Mouse (Mus musculus): ENCODE measurements at regions not wholly inside any gene's neighbourhood (a gene's known extent, or its start where the extent isn't known, plus 50 kb on each side); places are given as distances from the start of the nearest gene placed in this dataset.

DNA sequence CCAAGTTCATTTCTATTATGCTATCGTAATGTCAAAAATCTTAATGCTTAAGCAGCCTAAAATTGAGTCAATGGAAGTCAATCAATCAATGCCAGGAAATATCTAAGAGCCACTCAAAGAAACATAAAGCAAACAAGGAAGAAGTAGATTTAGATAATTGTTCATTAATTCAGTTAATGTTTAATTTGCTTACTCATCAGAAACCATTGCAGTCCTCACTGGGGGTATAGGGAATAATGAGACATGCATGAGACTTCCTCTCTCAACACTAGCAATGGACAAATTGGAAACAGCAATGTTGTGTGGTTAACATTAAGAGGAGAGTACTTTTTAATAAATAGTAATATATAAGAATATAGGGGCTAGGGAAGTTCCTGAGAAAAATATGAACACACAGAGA lies 209.9 kb downstream of the Etaa1 start:
- no peak for DNase-seq (ENCODE audit: low spot score)

DNA sequence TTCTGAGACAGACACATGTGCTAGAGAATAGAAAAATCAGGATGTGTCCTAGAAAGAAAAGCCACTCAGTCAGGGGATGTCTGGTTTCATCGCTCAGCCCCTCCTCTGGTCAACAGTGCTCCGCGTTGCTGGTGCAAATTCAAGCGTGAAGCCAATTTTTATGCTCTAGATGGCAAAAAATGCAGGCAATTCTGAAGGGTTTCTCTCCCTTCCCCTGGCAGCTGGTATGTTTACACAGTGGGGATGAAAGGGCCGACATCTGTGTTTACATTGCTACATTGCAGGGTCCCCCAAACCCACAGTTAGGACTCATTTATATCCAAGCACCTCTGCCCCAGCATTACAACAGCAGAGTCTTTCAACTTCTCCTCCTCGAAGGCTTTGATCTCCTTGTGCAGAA lies 203.3 kb downstream of the Etaa1 start:
- no peak for DNase-seq (ENCODE audit: low spot score)

DNA sequence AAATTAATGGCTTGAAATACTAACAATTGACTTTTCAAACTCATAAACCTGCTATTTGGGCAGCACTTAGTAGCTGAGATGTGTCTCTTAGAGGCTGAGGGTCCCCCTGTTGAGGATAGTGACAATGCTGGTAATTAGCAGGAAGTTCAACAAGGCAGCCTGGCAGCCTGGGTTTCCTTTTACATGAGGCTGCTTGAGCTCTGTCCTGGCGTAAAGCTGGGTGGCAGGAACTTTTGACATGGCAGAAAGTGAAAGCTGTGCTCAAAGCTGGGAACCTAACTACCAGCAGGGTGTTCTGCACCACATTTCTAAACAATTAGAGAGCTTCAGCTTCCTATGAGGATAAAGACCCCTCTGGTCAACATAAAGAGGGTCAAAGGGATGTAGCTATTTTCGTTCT lies 194.5 kb downstream of the Etaa1 start:
- DNase-seq (ENCODE audit: low spot score) = no peak

DNA sequence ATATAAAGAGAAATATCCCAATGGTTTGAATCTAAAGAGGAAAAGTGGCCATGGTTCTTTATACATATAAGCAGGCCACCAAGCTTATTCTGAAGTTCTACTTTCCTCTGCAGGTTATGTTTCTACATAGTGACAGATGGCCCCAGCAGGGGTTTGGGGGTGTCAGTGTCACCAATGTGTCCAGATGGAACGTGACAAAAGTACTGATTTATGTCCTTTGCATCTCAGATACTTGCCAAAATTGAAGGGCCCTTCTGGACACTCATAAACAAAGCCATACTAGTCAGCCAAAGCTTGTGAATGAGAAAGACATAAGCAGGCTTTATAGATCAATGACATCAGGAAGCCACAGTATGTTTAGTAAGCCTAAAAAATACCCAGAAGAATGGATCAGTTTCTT lies 190.3 kb downstream of the Etaa1 start:
- DNase-seq (ENCODE audit: low spot score) = no peak

DNA sequence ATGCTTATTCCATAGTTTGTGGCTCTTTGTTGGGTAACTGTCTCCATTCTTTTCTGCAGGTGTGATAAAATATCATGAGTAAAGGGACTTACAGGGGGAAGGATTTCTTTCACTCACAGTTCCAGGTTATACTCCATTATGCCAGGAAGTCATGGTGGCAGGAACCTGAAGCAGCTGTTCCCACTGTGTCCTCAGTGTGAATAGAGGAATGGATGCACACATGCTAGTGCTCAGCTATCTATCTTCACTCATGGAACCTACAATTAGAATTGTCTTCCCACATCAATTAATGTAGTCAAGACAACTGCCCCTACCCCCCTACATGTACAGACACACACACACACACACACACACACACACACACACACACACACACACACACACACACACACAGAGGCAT lies 189.5 kb downstream of the Etaa1 start:
- no peak for DNase-seq (ENCODE audit: low spot score)

DNA sequence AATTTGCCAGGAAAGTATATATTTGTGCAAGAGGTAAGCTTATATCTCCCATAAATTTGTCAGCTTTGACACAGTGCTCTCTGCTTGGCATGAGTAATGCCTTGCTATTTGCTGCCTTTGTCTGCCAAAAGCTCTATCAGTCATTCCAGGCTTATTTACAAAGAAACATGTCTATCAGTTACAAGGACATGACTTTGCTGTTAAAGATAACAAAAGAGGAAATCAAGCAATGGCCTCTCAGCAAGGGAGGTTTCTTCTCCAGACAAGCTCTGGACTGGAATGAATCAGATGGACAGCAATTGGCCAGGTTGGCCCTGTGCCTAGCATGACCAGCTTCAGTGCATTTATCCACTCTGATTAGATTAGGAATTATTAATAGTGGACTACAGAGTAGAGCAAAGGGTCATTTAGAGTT lies 185.3 kb downstream of the Etaa1 start:
- DNase-seq (ENCODE audit: low spot score) = peak; percentile 16

DNA sequence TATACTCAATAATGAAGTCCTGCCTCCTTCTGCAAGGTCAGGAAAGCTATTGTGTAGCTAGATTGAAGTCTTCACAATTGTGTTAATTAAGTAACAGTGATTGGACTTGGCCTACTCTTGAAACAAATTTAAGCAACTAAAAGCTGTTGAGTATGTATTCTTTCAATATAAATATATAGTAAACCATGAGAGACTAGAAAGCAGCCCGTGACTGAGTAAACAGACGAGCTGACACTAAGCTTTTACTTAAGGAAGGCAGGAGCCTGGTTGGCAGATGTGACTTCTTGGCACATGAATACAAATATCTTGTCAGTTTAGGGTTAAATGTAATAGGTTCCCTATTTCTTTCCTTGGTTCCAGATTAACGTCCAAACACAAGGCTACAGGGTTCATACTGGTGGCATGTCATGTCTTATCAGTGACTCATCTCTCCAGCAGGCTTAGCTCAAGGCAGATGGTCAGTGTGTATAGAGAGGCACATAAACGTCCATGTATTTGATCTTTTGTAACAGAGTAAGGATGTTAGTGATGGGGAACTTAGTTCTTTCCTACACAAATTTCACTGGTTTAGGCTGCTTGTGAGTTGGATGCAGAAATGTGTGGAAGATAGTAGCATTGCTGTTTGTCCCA lies 184.7 kb downstream of the Etaa1 start:
- no peak for DNase-seq (ENCODE audit: low spot score)

DNA sequence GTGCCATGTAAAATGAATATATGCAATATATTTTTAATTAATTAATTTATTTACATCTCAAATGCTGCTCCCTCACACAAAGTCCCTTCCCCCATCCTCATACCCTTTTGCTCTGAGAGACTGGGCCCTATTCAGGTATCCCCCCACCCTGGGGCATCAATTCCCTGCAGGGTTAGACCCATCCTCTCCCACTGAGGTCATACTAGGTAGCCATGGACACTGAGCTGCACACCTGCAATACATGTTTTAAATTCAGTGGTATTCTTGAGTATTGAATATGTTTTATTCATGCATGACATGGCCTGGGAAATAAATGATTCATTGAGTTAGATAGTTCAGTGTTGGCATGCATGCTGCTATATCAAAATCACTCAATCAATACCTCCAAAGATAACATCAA lies 156.0 kb downstream of the Etaa1 start:
- no peak for DNase-seq (ENCODE audit: low spot score)

DNA sequence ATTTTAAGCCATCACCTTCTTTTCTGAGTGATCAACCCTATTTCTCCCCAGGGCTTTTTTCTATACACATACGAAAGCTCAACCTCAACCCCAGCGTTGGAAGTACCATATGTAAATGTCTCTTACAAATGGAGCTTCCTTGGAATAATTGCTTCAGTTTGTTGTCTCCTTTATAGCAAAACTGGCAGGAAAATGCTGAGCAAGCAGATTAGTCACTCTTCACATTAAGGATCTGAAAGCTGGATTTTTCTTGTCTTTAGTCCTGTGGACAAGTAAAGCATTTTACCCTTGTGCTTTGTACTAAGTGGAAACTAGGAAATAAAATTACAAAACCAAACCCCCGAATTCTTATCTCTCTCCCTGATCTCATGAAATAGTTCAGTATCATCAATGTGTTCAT lies 145.8 kb downstream of the Etaa1 start:
- no peak for DNase-seq (ENCODE audit: low spot score)

DNA sequence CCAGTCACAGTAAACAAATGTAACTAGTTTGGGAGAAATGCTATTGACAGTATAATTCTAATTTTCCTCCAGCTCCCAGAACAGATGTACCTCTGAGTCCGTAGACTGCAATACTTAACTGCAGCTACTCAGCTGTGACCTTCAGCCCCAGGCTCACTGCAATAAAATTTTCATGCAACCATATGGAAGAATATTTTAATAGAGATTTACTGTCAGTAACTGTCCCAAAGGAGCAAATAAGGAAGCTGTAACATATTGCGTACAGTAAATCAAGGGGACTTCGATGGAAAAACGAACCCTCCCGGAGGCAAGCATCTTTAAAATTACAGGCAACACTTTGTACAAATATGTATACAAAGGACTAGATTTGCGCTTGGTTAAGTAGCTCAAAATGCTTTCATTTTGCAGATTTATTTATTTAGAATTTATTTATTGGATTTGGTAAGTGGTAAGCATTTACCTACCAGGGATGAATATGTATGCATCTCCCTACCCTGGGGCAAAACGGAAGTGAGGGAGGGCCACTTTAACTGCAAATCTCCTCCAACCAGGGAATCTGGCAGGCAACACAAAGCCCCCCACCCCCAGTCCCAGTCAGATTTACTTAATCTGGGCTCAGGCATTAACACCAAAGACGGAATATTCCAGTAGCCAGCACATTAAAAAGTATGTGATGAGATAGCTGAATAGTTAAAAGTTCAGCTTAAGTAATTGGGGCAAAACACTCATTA lies 141.7 kb downstream of the Etaa1 start:
- no peak for DNase-seq (ENCODE audit: low spot score)

DNA sequence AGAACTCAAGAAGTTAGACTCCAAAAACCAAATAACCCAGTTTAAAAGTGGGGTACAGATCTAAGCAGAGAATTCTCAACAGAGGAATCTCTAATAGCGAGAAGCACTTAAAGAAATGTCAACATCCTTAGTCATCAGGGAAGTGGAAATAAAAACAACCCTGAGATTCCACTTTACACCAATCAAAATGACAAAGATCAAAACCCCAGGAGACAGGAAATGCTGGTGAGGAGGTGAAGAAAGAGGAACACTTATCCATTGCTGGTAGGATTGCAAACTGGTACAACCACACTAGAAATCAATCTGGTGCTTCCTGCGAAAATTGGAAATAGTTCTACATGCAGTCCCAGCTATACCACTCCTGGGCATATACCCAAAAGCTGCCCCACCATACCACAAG lies 111.0 kb downstream of the Etaa1 start:
- no peak for DNase-seq (ENCODE audit: low spot score)

DNA sequence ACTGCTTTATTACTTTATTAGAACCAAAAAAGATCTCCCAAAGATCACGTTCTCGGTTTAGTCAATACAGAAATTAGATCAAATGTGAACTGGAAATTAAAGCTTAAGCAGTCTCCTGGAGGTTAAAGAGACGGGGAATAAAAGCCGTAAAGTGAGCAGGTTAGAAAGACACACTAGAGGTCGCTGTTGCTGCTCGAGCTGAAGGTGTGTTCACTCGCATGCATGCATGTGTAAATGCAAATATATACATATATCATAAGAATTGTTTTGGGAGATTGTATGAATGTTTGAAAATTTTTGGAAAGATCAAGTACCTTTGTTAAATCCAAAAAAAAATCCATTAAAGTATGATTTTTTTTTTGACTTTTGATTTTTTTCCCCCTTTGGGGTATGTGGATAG lies 101.3 kb downstream of the Etaa1 start:
- DNase-seq (ENCODE audit: low spot score) = no peak

DNA sequence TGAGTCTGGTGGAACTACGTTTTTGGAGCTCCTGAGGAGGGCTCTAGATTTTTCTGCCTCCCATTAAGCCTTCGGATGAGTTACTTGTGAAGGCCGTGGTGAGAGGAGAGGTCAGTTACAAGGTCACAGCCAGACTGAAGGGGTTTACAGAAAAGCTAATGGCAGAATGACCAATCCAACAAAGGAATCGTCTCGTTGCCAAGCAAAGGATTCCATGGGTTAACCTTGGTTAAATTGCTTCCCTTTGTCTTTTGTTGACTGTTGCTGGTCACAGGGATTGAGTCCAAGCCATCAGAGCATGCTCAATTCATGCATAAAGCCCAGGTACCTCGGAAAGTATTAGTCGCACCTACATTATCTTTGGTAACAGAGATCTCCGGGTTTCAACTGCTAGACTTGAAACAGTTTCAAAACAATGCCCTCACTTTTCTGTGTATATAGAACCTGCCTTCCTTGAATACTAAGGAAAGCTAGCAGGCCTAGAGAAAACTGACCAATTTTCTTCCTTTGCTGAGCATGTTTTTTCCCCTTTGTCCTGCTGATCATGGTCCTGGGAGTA lies 100.3 kb downstream of the Etaa1 start:
- no peak for DNase-seq (ENCODE audit: low spot score)

DNA sequence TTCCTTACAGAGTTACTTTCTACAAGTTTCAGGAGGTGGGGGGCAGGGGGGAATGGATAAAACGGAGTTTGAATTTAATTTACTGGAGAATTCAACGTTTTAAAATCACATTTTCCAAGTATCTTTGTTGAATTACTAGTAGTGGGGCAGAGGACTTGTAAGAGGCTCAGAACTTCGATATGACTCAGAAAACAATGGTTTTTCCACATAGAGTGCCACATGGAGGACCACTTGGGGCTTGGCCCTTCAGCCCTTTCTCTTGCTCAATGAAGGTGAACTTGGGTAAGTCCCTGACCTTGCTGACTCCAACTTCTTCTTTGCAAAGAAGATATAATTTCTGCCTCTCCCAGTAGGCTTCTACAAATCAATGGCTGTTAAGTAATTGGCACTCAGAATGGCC lies 99.8 kb downstream of the Etaa1 start:
- DNase-seq (ENCODE audit: low spot score) = no peak

DNA sequence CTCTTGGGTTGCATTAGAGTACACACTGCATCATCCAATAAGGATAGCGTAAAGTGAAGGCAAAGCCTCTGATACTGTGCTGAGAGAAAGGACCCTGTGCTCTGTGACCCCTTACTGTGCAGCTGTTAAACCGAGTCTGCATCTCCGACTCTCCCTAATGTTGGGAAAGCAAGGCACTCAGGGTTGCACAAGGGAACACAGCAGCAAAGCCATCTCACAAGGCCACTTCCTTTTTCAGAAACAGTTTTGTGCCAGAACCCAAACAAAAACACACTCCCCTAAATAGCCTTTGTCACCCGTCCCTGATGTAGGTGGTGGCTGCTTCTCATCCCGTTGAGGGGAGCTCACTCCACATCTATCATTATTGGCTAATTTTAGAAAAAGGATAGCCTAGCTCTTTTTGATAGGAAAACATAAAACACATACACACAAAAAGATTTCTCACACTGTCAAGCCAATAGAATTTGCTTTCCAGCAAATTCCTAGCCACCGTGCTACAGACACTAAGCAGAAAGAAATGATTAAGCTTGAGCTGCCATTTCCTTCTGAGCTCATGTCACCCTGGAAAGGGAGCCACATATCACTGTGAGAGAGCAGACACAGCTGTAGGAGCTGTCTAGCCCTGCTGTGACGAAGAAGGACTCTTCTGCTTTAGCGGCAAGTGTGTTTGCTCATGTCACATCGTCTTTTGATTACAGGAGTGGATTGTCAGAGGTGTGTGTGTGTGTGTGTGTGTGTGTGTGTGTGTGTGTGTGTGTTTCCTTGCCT lies 94.1 kb downstream of the Etaa1 start:
- DNase-seq (ENCODE audit: low spot score) = peak; percentile 6

DNA sequence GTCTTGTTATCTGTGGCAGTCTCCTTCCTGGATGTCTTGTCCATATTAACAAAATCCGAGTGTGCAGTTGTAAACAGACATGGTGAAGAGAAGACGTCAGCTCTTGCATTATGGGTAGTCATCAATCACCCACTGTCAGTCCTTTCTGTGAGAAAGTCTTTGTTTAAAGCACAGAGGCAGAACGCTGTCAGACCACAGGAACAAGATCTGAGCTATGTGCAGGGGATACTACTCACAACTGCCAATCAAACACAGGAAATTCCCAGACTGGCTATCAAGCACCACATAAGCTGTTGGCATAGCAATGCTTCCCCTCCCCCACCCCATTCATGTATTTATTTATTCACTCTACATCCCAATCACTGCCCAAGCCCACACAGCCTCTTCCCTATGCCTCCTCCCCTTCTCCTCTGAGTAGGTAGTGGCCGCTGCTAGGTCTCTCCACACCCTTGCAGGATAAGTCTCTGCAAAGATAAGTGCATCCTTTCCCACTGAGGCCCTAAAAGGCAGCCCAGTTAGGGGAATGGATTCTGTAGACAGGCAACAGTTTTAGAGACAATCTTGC lies 88.8 kb downstream of the Etaa1 start:
- no peak for DNase-seq (ENCODE audit: low spot score)

DNA sequence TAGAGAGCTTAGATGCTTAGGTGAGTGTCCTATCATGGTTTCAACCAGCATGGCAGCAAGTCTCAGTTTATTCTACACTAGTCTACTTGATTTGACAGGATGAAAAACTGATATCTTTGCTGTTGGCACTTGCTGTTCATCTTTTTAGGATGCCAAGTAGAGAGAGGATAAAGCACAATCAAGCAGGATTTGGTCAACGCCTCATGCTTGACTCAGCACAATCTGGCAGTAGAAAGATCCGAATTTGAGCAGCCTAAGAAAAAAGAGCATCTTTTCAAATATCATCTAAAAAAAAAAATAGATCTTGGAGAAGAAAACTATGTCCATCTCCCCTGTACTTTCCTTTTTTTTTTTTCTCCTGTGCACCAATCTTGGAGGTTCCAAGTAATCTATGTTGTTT lies 83.0 kb downstream of the Etaa1 start:
- no peak for DNase-seq (ENCODE audit: low spot score)

DNA sequence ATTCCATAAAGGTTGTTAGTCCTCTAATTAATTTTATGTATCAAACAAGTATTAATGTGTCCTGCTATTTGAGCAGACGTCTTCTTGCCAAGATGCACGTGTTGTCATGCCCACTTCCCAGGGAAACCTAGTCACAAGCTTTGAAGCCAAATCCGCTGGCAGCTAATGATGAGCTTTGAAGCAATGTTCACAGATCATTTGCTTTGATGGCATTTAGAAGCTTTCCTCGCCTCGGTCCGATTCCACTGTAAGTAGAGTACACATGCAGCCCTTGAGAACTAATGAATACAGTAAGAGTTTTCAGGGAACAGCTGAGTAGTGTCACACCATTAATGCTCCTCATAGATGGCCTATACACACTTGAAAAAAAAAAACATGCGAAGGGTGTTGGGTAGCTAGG lies 81.8 kb downstream of the Etaa1 start:
- no peak for DNase-seq (ENCODE audit: low spot score)

DNA sequence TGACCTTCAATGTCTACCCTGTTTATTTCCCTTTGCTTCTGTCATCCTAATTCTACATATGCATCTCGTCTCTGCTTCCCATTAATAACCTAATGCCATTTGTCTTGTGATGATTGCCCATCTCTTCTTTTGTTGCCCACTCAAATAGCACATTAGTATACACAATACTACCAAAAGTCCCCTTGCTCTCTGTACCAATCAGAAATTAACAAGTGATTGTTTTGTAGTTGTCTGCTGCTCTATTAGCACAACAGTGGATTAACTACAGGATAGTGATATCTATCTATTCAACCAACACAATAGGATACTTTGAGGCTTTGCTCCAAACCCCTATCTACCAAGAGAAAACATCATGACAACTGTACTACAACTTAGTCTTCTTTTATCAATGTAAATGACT lies 70.4 kb downstream of the Etaa1 start:
- DNase-seq (ENCODE audit: low spot score) = no peak
